Mouse (Mus musculus): Measurements from ENCODE around the gene Kalrn.

DNA sequence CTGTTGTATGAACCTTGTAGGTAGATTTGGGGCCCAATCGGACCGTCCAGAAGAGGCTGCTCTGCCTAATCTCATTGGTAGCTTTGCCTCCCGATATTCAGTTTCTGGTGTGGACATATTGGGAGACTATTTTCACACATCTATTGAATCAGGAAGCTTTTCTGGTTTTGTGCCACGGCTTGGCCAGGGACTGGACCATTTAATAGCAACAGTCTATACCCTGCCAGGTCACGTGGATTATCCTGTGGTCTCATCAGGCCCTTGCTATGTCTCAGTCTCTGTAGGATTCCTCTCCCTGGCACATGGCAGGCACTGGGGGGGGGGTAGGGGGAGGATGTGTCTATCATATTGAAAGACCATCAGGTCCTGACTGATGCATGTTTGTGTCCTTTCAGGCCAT is 633.2 kb downstream of the Kalrn start:
- TF ChIP-seq GATA1 (IDR thresholded peaks at IDR 0.05; ENCODE audit: borderline replicate concordance, low read length) (no peak), FLI1 (IDR thresholded peaks at IDR 0.05; ENCODE audit: low read length) (no peak)

Data from megakaryocyte, embryonic 14.5 days (primary cell).